9 mouse cellular contexts compared by ENCODE assay signal in genomic region chr6:108805194-108805593, GRCm38 (mm10). TPM values are rescaled to one million over a fixed set of nuclear protein-coding genes. Genes with fewer than 3 reads are reported as not detected.
A peak's percentile ranks its signal among the peaks of the same experiment; 100 is the strongest.
DNase-seq lines count a peak whose midpoint lies in the region; ATAC-seq and TF ChIP-seq lines count a peak whose summit lies in the region.
"Had no signal": no experiment of that assay in that cellular context is flagged by ENCODE, and none has a peak within 500 bp of the region (broad histone marks: within the 10 kb centered on the region; RNA-seq: fewer than 3 reads in every experiment).

No protein-coding gene starts in this region.

- no peak for DNase-seq in frontal cortex, postnatal 14 days (ENCODE audit: low spot score in 2 of 2)
- DNase-seq in left cerebral cortex, postnatal 25 days (ENCODE audit: low spot score in 2 of 2) = peak; percentile 26 to 79
- no peak for DNase-seq in left cerebral cortex, postnatal 10 days (ENCODE audit: extremely low spot score in 1 of 2, low spot score in 2 of 2)
- DNase-seq in cerebellum, adult 2 months = peak; percentile 32 to 69
- DNase-seq in spleen, postnatal 36 days (ENCODE audit: low spot score in 2 of 2) = no peak
- DNase-seq in spleen, postnatal 4 days (ENCODE audit: low spot score in 2 of 2) = no peak

- H3K27me3 ChIP-seq in cerebellum, adult 2 months (ENCODE audit: control insufficient read depth, insufficient read depth, low read length) = no peaks in the 10 kb centered on the region
- H3K27me3 ChIP-seq in hindbrain, embryonic 16.5 days (replicated peaks; ENCODE audit: control insufficient read depth, insufficient read depth, low read length) = no peaks in the 10 kb centered on the region

- no peak overlapping the region for H3K4me2 ChIP-seq in hindbrain, embryonic 16.5 days (ENCODE audit: low read length)
- H3K4me2 ChIP-seq: liver, embryonic 11.5 days had no signal

- peak; percentile 90 for ATAC-seq in frontal cortex, adult (ENCODE audit: low TSS enrichment)
- ATAC-seq in hindbrain, embryonic 16.5 days = peak; percentile 72

- no peaks in the 10 kb centered on the region for H3K9me3 ChIP-seq in hindbrain, embryonic 16.5 days (ENCODE audit: control insufficient read depth, low read length)

- TF ChIP-seq POLR2A in cerebellum, adult 2 months (IDR thresholded peaks at IDR 0.05; ENCODE audit: borderline replicate concordance, insufficient read depth, low read length) = no peak

- 2% methylated on average over 1 of the region's 1 CpGs for WGBS in cerebellum, adult 2 months
- WGBS in hindbrain, embryonic 16.5 days = 11% methylated on average over 1 of the region's 1 CpGs

- H3K9ac ChIP-seq in hindbrain, embryonic 16.5 days (ENCODE audit: low read depth, low read length) = no peak overlapping the region

- intact Hi-C loops in left cerebral cortex, postnatal 25 days (cut with DNase I) = no loop called here
- intact Hi-C loops in left cerebral cortex, postnatal 10 days (cut with DNase I) = no loop called here

- H3K27ac ChIP-seq in cerebellum, adult 2 months (ENCODE audit: insufficient read depth, low read length) = no peak overlapping the region; the same call in 1 of the 2 replicates
- no peak overlapping the region for H3K27ac ChIP-seq in hindbrain, embryonic 16.5 days (ENCODE audit: low read depth, low read length)

- H3K4me3 ChIP-seq in cerebellum, adult 2 months (replicated peaks; ENCODE audit: insufficient read depth, low read depth, low read length) = no peak overlapping the region
- no peak overlapping the region for H3K4me3 ChIP-seq in hindbrain, embryonic 16.5 days (ENCODE audit: low read length)

- no peaks in the 10 kb centered on the region for H3K36me3 ChIP-seq in hindbrain, embryonic 16.5 days (ENCODE audit: control insufficient read depth, insufficient read depth, low read length)

- H3K4me1 ChIP-seq in cerebellum, adult 2 months (ENCODE audit: control insufficient read depth, insufficient read depth, low read length) = peaks cover 23% of the 10 kb centered on the region
- H3K4me1 ChIP-seq in hindbrain, embryonic 16.5 days (ENCODE audit: control insufficient read depth, insufficient read depth, low read depth, low read length) = peaks cover 5% of the 10 kb centered on the region; the same call in 1 of the 2 replicates

- TF ChIP-seq CTCF in cerebellum, adult 2 months (IDR thresholded peaks at IDR 0.05; ENCODE audit: borderline replicate concordance, insufficient read depth, low read depth, low read length) = no peak

RNA-seq across cellular contexts. Expression of gene Arl8b, which starts 22.3 kb away (rescaled TPM):
- 100 to 1,000 TPM; 208 to 216 TPM for total RNA-seq in left cerebral cortex, postnatal 25 days (2021)
- total RNA-seq in left cerebral cortex, postnatal 10 days (2021) = 100 to 1,000 TPM; 173 TPM
- 75.4 and 77.9 TPM in 2 replicates for polyA plus RNA-seq in cerebellum, adult 2 months (2012; rRNA removed)
- polyA plus RNA-seq in hindbrain, embryonic 16.5 days (2015; fragmentation: Nextera tagmentation; extraction: Ambion mirVana) = 108 and 113 TPM in 2 replicates

RNA-seq across cellular contexts. Expression of gene Edem1, which starts 23.2 kb away (rescaled TPM):
- 10 to 100 TPM; 13.7 to 22.0 TPM for total RNA-seq in left cerebral cortex, postnatal 25 days (2021)
- total RNA-seq in left cerebral cortex, postnatal 10 days (2021) = 10 to 100 TPM; 25.0 to 27.2 TPM
- 9.5 and 10.5 TPM in 2 replicates for polyA plus RNA-seq in cerebellum, adult 2 months (2012; rRNA removed)
- 5.0 and 6.6 TPM in 2 replicates for polyA plus RNA-seq in hindbrain, embryonic 16.5 days (2015; fragmentation: Nextera tagmentation; extraction: Ambion mirVana)

Comparison
In these comparisons a context has a peak if more than half of its experiments do, and no peak if none do; other contexts are left out.
1. DNase-seq: peak in left cerebral cortex, postnatal 25 days (2 of 2) and cerebellum, adult 2 months (2 of 2); none in frontal cortex, postnatal 14 days (0 of 2), left cerebral cortex, postnatal 10 days (0 of 2), spleen, postnatal 36 days (0 of 2) and spleen, postnatal 4 days (0 of 2).